Mouse (Mus musculus): ENCODE results near the gene Cabp2.
"Not testable (repeated sequence)": the region's sequence is repeated elsewhere in the genome, so short reads cannot be mapped to it uniquely, and the experiment has no call there.

Gene Cabp2

GRCm38 (mm10) chr19:4081394-4081793 is at the start of gene Cabp2:
Gene Cabp2, plus strand, starts transcription at chr19:4081578.
- DNase-seq = no peak

GRCm38 (mm10) chr19:4032668-4033067 is 48.7 kb upstream of the Cabp2 start:
- DNase-seq = no peak

GRCm38 (mm10) chr19:4033298-4033697 is 48.1 kb upstream of the Cabp2 start:
- peak; percentile 63 to 79 for DNase-seq

GRCm38 (mm10) chr19:4033742-4034141 is 47.6 kb upstream of the Cabp2 start:
- DNase-seq = no peak

GRCm38 (mm10) chr19:4036327-4037045 is 44.9 kb upstream of the Cabp2 start:
- no peak for DNase-seq

GRCm38 (mm10) chr19:4037154-4037787 is 44.1 kb upstream of the Cabp2 start:
- DNase-seq = not testable (repeated sequence)

- peak; percentile 90 to 94 for DNase-seq
Measured at GRCm38 (mm10) chr19:4037788-4038232, 43.6 kb upstream of the Cabp2 start, which contains the start of gene Gstp1. Gene Gstp1, minus strand, starts transcription at chr19:4037985.

- not testable (repeated sequence) for DNase-seq
Measured at GRCm38 (mm10) chr19:4040941-4041340, 40.4 kb upstream of the Cabp2 start.

GRCm38 (mm10) chr19:4041500-4041899 is 39.9 kb upstream of the Cabp2 start:
- DNase-seq = not testable (repeated sequence)

GRCm38 (mm10) chr19:4042124-4042523 is 39.3 kb upstream of the Cabp2 start:
- peak; percentile 39 to 56 for DNase-seq

GRCm38 (mm10) chr19:4044109-4044508 is 37.3 kb upstream of the Cabp2 start:
- DNase-seq = not testable (repeated sequence)

GRCm38 (mm10) chr19:4045966-4046865 is 35.2 kb upstream of the Cabp2 start, which contains the start of gene Gstp2:
Gene Gstp2, minus strand, starts transcription at chr19:4046023.
- DNase-seq = peak; percentile 89 to 90

- no peak for DNase-seq
Measured at GRCm38 (mm10) chr19:4046866-4047254, 34.5 kb upstream of the Cabp2 start.

- peak; percentile 85 to 95 for DNase-seq
Measured at GRCm38 (mm10) chr19:4047859-4048258, 33.5 kb upstream of the Cabp2 start.

GRCm38 (mm10) chr19:4049069-4049468 is 32.3 kb upstream of the Cabp2 start:
- not testable (repeated sequence) for DNase-seq

- no peak for DNase-seq
Measured at GRCm38 (mm10) chr19:4051016-4051415, 30.4 kb upstream of the Cabp2 start.

- peak; percentile 62 to 92 for DNase-seq
Measured at GRCm38 (mm10) chr19:4051741-4052515, 29.4 kb upstream of the Cabp2 start.

- no peak for DNase-seq
Measured at GRCm38 (mm10) chr19:4052516-4053030, 28.8 kb upstream of the Cabp2 start.

- DNase-seq = no peak
Measured at GRCm38 (mm10) chr19:4054613-4055012, 26.8 kb upstream of the Cabp2 start.

GRCm38 (mm10) chr19:4055216-4055946 is 26.0 kb upstream of the Cabp2 start:
- peak; percentile 84 to 86 for DNase-seq
